Mouse (Mus musculus) myocyte (in vitro differentiated cells): Measurements from ENCODE around the gene Schip1. TPM values are rescaled to one million over a fixed set of nuclear protein-coding genes. Genes with fewer than 3 reads are reported as not detected.
A peak's percentile ranks its signal among the peaks of the same experiment; 100 is the strongest.

Experiments
- H3K27me3 ChIP-seq: one replicate; pipeline ENCODE4 v1.6.1; 2011; ENCODE audit not compliant: control insufficient read depth, insufficient read depth, insufficient read length
- H3K36me3 ChIP-seq: one replicate; pipeline ENCODE4 v1.6.1; 2011; ENCODE audit not compliant: control insufficient read depth, insufficient read depth
- H3K4me2 ChIP-seq: one replicate; pipeline ENCODE4 v1.6.1; 2011; ENCODE audit warnings: low read depth, control low read depth
- H3K4me3 ChIP-seq: one replicate; pipeline ENCODE4 v1.5.1; 2011; ENCODE audit warnings: mild to moderate bottlenecking, control low read depth, moderate library complexity
- H3K79me2 ChIP-seq: one replicate; pipeline ENCODE4 v1.6.1; 2011; ENCODE audit not compliant: control insufficient read depth, insufficient read depth
- H3ac ChIP-seq: one replicate; pipeline ENCODE4 v1.6.1; 2011; ENCODE audit not compliant: control insufficient read depth, insufficient read length
- CEBPB ChIP-seq: IDR thresholded peaks from 2 replicates; pipeline ENCODE4 v1.6.1; 2011; ENCODE audit warnings: mild to moderate bottlenecking, moderate library complexity; ENCODE audit not compliant: poor library complexity, insufficient read depth, severe bottlenecking
- E2F4 ChIP-seq: IDR thresholded peaks from one replicate; pipeline ENCODE4 v1.6.1; 2011; ENCODE audit warnings: mild to moderate bottlenecking, control low read depth, moderate library complexity; ENCODE audit not compliant: insufficient read depth
- MAX ChIP-seq: IDR thresholded peaks from one replicate; pipeline ENCODE4 v1.6.1; 2011; ENCODE audit warnings: low read depth, mild to moderate bottlenecking, control low read depth
- MYOD1 ChIP-seq, 3 experiments: IDR thresholded peaks; one replicate each; pipeline ENCODE4 v1.6.1; 2011; ENCODE audit warnings: control low read depth in 2 of 3, low read depth in 2 of 3, mild to moderate bottlenecking in 2 of 3, moderate library complexity in 1 of 3; ENCODE audit not compliant: insufficient read length in 2 of 3, control insufficient read depth in 1 of 3
- MYOG ChIP-seq, 3 experiments: IDR thresholded peaks; one replicate each; pipeline ENCODE4 v1.6.1; 2011; ENCODE audit warnings: control low read depth in 2 of 3, low read depth in 2 of 3, mild to moderate bottlenecking in 2 of 3; ENCODE audit not compliant: insufficient read length in 2 of 3, control insufficient read depth in 1 of 3, insufficient read depth in 1 of 3
- POLR2A ChIP-seq: IDR thresholded peaks from one replicate; pipeline ENCODE4 v1.6.1; 2011; ENCODE audit warnings: low read depth, mild to moderate bottlenecking, control low read depth, moderate library complexity; ENCODE audit not compliant: insufficient read length
- POLR2AphosphoS2 ChIP-seq: IDR thresholded peaks from one replicate; pipeline ENCODE4 v1.6.1; 2011; ENCODE audit warnings: low read depth, control low read depth; ENCODE audit not compliant: insufficient read length
- REST ChIP-seq: IDR thresholded peaks from one replicate; pipeline ENCODE4 v1.6.1; 2011; ENCODE audit warnings: mild to moderate bottlenecking, control low read depth, moderate library complexity; ENCODE audit not compliant: insufficient read depth, insufficient read length
- SRF ChIP-seq: IDR thresholded peaks from one replicate; pipeline ENCODE4 v1.6.1; 2011; ENCODE audit warnings: low read depth; ENCODE audit not compliant: control insufficient read depth, insufficient read length
- TCF12 ChIP-seq: IDR thresholded peaks from one replicate; pipeline ENCODE4 v1.6.1; 2011; ENCODE audit warnings: mild to moderate bottlenecking, control low read depth; ENCODE audit not compliant: poor library complexity, insufficient read depth, severe bottlenecking
- TCF3 ChIP-seq: IDR thresholded peaks from one replicate; pipeline ENCODE4 v1.6.1; 2011; ENCODE audit warnings: low read depth, control low read depth; ENCODE audit not compliant: insufficient read length
- USF1 ChIP-seq: IDR thresholded peaks from one replicate; pipeline ENCODE4 v1.6.1; 2011; ENCODE audit warnings: low read depth, mild to moderate bottlenecking, control low read depth, moderate library complexity
- polyA plus RNA-seq: library from polyadenylated mRNA; unstranded; fragments of >200 nt; fragmentation: generic; extraction: Trizol; gene quantifications from one replicate; pipeline ENCODE4 v1.2.1, GENCODE M21; 2012; ENCODE audit warnings: missing spikeins

Schip1 gene
- polyA plus RNA-seq, 1 experiment: 23.3 TPM

- Histone ChIP-seq H3K4me3 (no peak overlapping the region), H3K27me3 (no peaks in the 10 kb centered on the region), H3K79me2 (peaks cover 2% of the 10 kb centered on the region), H3ac (no peak overlapping the region), H3K4me2 (no peak overlapping the region), H3K36me3 (no peaks in the 10 kb centered on the region)
- TF ChIP-seq USF1 (no peak), REST (no peak), MYOG (IDR thresholded peaks at IDR 0.05; ENCODE audit: control insufficient read depth in 1 of 3, insufficient read depth in 1 of 3, insufficient read length in 2 of 3, low read depth in 2 of 3) (no peak), CEBPB (no peak), E2F4 (no peak), TCF12 (no peak), TCF3 (no peak), SRF (no peak), POLR2A (no peak), MAX (no peak), POLR2AphosphoS2 (no peak), MYOD1 (IDR thresholded peaks at IDR 0.05; ENCODE audit: control insufficient read depth in 1 of 3, insufficient read length in 2 of 3, low read depth in 2 of 3) (no peak)
These were observed 542.1 kb downstream of the Schip1 start for GRCm38 (mm10) chr3:68606730-68607129.

- Histone ChIP-seq H3ac (no peak overlapping the region), H3K27me3 (no peaks in the 10 kb centered on the region), H3K79me2 (no peaks in the 10 kb centered on the region), H3K4me2 (peak overlapping the region; percentile 100), H3K4me3 (no peak overlapping the region), H3K36me3 (no peaks in the 10 kb centered on the region)
- no peak for TF ChIP-seq MYOD1 (IDR thresholded peaks at IDR 0.05; ENCODE audit: control insufficient read depth in 1 of 3, insufficient read length in 2 of 3, low read depth in 2 of 3)
These were observed 542.7 kb downstream of the Schip1 start for GRCm38 (mm10) chr3:68607336-68607735.

- Histone ChIP-seq H3ac (no peak overlapping the region), H3K4me3 (peak overlapping the region; percentile 19), H3K4me2 (peak overlapping the region; percentile 100), H3K27me3 (no peaks in the 10 kb centered on the region), H3K36me3 (no peaks in the 10 kb centered on the region), H3K79me2 (no peaks in the 10 kb centered on the region)
- TF ChIP-seq E2F4: no peak
- TF ChIP-seq SRF: peak; percentile 55
- peak; percentile 96 to 100 (median 99) for TF ChIP-seq MYOG (IDR thresholded peaks at IDR 0.05; ENCODE audit: control insufficient read depth in 1 of 3, insufficient read depth in 1 of 3, insufficient read length in 2 of 3, low read depth in 2 of 3)
- TF ChIP-seq MYOD1 (IDR thresholded peaks at IDR 0.05; ENCODE audit: control insufficient read depth in 1 of 3, insufficient read length in 2 of 3, low read depth in 2 of 3): peak; percentile 60 to 99 (median 99)
- TF ChIP-seq CEBPB: no peak
- TF ChIP-seq MAX: peak; percentile 33
- peak; percentile 72 for TF ChIP-seq TCF12
- TF ChIP-seq TCF3: peak; percentile 91
- TF ChIP-seq USF1: no peak
- TF ChIP-seq REST: no peak
- peak; percentile 68 for TF ChIP-seq POLR2AphosphoS2
- peak; percentile 56 for TF ChIP-seq POLR2A
These were observed 544.4 kb downstream of the Schip1 start for GRCm38 (mm10) chr3:68608848-68609497.

- no peaks in the 10 kb centered on the region for H3K27me3 ChIP-seq
- H3ac ChIP-seq: no peak overlapping the region
- peak overlapping the region; percentile 19 for H3K4me3 ChIP-seq
- TF ChIP-seq MAX (no peak), TCF12 (peak; percentile 18), SRF (no peak), E2F4 (no peak), POLR2A (no peak), MYOD1 (IDR thresholded peaks at IDR 0.05; ENCODE audit: control insufficient read depth in 1 of 3, insufficient read length in 2 of 3, low read depth in 2 of 3) (peak; percentile 35 to 85 (median 50)), USF1 (no peak), MYOG (IDR thresholded peaks at IDR 0.05; ENCODE audit: control insufficient read depth in 1 of 3, insufficient read depth in 1 of 3, insufficient read length in 2 of 3, low read depth in 2 of 3) (peak in 2 of 3 experiments; percentile 28 to 66), POLR2AphosphoS2 (no peak), REST (no peak)
- H3K4me2 ChIP-seq: peak overlapping the region; percentile 100
- H3K79me2 ChIP-seq: no peaks in the 10 kb centered on the region
- H3K36me3 ChIP-seq: no peaks in the 10 kb centered on the region
These were observed 545.4 kb downstream of the Schip1 start for GRCm38 (mm10) chr3:68610011-68610410.

- TF ChIP-seq MAX (no peak), USF1 (peak; percentile 47)
- H3K79me2 ChIP-seq: no peaks in the 10 kb centered on the region
- H3K4me3 ChIP-seq: peak overlapping the region; percentile 19
These were observed 546.1 kb downstream of the Schip1 start for GRCm38 (mm10) chr3:68610598-68611261.

More at GRCm38 (mm10) chr3:68610598-68611261, 546.1 kb downstream of the Schip1 start:
- Histone ChIP-seq H3K27me3 (no peaks in the 10 kb centered on the region), H3K36me3 (no peaks in the 10 kb centered on the region), H3K4me2 (peak overlapping the region; percentile 100), H3ac (no peak overlapping the region)
